Mouse (Mus musculus) cerebellum, adult 18-20 months (tissue): ENCODE measurements around the gene Gng3.

Experiments used
- DNase-seq, 2 experiments: peaks; one replicate each; pipeline ENCODE4 v3.0.0; 2021

The Gng3 gene

GRCm38 (mm10) chr19:8803879-8804660, 34.9 kb downstream of the Gng3 start:
- DNase-seq = no peak

GRCm38 (mm10) chr19:8803204-8803780, 35.7 kb downstream of the Gng3 start:
- DNase-seq = no peak

- DNase-seq = peak; percentile 91 to 98
Observed at GRCm38 (mm10) chr19:8802130-8802821, 36.7 kb downstream of the Gng3 start, which contains the start of gene Zbtb3. Zbtb3 (plus strand) TSS chr19:8802555.

GRCm38 (mm10) chr19:8798947-8799315, 40.1 kb downstream of the Gng3 start:
- DNase-seq = no peak

- peak; percentile 88 to 91 for DNase-seq
Observed at GRCm38 (mm10) chr19:8798264-8798946, 40.6 kb downstream of the Gng3 start, which contains the start of gene Polr2g. Polr2g (minus strand) TSS chr19:8798577.

- DNase-seq = no peak
Observed at GRCm38 (mm10) chr19:8790171-8790570, 48.8 kb downstream of the Gng3 start.

GRCm38 (mm10) chr19:8789171-8789570, 49.8 kb downstream of the Gng3 start:
- DNase-seq = no peak

GRCm38 (mm10) chr19:8788521-8788920, 50.5 kb downstream of the Gng3 start:
- peak in 1 of 2 experiments; percentile 30 for DNase-seq
